Mouse (Mus musculus) frontal cortex, postnatal 14 days (tissue): ENCODE measurements at regions not wholly inside any gene's neighbourhood (a gene's known extent, or its start where the extent isn't known, plus 50 kb on each side); places are given as distances from the start of the nearest gene placed in this dataset.

Experiments
- DNase-seq, 2 experiments: peaks; one replicate each; pipeline ENCODE4 v3.0.0; 2022; ENCODE audit warnings: low spot score in 2 of 2

DNA sequence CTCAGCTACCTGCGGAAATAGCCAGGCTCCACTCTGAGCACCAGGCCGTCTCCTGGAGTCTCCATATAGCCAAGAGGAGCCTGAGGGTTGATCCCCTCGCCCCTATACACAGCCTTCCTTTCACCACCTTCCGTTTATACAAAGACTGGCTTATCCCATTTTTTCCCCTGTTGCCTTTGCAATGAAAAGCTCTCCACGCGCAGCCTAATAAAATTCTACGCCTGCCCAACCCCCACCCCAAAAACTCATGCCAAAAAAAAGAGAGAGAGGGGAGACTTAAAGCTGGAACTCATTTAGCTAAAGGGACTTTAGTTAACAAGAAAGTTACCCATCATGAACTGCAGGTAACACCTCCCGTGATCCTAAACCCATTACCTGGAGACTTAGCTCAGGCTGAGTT lies 762.5 kb downstream of the Kcnj2 start:
- DNase-seq, result no peak

DNA sequence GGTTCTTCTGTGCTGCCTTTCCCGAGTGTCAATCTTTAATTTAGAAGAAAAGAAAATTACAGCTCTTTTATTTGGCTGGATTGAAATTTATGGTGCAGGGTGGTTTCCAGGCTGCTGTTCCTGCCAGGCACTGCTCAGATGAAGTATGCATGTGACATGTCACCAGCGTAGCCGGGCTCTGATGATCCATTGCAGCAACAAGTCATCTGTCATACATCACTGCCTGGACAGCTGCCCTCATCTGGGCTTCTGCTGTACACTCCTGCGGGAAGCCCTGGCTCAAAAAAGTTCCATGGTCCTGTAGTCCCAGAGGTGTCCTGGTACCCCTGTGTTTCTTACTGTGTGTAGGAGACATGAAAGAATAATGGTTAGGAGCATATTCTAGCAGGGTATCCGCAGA lies 773.0 kb downstream of the Kcnj2 start:
- DNase-seq, result no peak

DNA sequence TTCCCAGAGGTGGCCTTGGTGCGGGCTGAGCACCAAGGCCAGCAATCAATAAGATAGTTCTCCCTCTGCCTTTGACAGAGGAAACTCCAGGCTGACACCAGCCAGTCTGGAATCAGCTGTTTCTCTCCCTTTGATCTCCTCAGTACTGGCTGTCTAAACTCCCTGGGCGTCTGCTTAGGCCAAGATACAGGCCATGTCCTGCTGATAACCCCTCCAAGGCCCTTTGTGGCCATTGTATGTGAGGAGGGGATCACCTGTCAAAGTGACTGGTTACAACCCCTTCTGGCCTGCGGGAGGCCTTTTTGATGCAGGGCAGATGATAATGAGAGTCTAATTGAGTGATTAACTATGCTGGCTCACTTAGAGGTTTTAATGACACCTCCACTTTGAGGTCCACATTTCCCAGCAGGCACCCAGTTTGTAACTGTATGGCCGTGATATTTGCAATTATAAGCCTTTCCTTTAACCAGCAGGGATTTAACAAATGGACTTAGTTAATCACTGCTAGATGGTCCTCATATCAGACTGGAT lies 777.8 kb downstream of the Kcnj2 start:
- DNase-seq, result no peak

DNA sequence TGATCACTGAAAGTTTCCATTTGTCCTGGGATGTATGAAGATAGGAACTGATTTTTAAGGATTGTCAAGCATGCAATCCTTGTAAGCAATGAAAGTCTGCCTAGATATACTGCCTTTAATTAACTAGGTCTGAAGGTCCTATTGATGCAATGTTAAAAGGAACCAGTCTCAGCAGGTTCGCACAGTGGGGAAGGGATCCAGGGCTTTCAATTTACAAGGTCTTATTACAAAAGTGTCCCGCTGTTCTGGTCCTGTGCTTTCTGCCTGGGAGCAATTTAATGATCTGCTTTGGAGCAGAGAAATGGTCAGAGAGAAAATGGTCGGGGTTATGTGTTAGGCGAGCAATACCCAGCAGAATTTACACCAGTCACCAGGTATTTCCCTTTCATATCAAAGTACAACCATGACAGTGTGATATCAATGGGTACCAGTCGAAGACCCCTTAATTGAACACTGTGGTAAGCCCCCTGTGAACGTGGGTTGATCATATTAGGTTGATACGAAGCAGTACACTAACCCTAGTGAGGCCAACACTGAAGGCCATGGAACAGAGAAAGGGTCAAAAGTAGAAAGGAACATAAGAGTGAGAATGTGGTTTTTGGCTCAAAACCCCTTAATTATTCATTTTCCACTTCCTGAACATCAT lies 778.5 kb downstream of the Kcnj2 start:
- no peak for DNase-seq

DNA sequence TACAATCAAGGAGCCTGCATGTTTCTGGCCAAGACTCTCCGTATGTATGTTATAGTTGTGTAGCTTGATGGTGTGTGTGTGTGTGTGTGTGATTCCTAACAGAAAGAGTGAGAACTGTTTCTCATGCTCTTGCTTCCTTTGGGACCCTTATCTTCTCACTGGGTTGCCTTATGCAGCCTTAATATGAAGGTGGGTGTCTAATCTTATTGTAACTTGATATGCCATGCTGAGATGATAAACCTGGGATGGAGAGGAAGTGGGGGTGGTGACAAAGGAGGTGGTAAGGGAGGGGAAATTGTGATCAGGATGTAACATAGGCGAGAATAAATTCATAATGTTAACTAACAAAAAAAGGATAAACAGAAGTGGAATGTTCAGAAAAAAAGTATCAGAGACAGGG lies 791.3 kb downstream of the Kcnj2 start:
- no peak for DNase-seq

DNA sequence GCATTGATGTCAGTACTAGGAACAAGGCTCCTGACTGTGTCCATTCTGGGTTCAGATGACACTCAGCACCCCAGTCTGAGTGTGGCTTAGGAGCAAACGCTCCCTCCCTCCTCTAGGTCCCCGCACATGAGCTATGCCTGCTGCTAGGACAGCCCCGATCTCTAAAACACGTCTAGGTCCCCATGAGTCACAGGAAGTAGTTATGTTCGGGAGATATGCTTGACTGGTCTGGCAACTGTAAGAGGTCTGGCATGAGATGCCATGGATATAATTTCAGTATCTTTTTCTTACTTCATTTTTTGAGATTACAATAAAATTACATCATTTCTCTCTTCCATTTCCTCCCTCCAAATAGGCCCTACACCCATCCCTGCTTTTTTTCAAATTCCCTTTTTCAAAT lies 792.1 kb downstream of the Kcnj2 start:
- DNase-seq, result no peak

DNA sequence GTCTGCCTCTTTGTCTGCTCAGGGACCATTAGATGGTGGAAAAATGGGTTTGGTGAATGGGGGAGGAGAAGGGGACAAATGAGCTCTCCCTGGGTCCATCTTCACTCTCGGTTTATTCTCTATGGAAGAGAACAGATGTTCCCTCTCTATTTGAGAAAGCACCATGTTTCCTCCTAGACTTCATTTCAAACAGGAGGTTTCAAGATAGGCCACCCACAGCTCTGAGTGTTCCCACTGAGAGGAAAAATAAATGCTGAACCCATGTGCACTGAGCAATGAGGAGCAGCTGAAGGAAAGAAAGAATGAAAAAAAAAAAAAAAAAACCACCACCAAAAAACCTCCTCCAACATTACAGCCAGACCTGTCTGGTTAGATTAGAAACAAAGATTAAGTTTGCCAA lies 799.2 kb downstream of the Kcnj2 start:
- no peak for DNase-seq

DNA sequence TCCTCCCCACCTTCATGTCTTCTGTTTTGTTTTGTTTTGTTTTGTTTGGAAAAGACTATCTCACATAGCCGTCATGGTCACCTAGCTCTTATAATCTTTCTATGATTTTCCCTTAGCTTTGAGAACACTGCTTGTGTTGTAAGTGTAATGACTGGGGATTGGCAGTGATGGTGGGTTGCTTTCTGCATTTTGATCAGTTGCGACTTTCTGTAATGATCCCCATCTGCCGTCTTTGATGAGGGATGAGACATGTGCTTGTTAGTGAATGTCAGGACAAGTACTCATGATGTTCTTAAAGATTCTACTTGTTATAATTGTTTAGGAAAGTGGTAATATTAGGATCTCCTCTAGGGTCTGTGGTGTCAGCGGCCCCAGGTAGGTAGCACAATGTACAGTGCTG lies 809.4 kb downstream of the Kcnj2 start:
- DNase-seq, result no peak

DNA sequence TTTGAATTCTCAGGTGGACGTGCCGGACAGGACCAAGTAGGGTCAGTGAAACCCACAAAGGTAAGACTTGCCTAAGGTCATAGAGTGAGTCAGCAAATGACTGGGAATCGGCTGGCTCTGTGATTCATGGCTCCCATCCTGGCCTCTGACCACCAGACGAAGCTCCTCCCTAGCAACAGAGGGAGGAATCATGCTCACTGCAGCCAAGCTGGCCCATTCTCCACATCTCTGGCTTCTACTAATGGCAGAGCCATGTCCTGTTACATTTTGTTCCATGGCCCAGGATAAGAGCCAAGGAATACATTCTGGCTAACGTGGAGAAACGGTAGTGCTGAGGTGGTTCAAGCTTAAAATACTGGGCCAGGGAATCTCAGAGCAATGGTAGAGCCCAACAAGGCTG lies 814.2 kb downstream of the Kcnj2 start:
- DNase-seq, result no peak

DNA sequence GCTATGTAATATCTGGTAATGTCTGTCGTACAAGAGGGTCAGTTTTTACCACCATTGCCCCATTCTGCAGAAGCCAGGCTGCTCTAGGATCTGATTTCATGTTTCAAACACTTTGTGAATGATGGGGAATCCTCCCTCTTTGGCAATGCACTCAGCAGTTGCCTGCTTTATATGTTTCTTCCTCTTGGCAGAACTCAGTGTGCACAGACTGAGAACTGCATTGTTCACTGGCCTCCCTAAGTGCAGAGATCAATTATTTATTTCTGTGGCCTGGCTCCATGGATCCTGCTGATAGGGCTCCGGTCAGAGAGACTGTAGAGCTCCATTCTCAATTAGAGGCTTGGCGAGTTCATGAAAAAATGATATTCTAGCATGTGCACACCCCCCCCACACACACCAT lies 824.1 kb downstream of the Kcnj2 start:
- DNase-seq, result no peak

DNA sequence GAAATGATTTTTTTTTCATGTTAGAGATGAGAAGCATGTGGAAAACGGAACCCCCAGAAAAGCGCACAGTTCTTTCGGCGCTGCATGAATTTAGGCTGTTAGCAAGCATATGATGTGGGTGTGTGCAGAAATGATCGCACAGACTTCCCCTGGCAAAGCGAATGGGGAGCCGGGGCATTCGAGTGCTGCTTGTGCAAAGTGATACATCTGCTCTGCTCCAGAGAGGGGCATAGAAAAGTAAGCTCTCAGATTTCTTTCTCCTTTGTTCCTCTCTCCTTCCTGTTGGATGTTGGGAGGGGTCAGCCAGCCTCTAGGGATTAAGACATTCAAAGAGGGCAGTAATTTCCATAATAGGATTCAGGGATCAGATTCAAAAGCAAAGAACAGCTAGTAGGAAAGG lies 827.9 kb downstream of the Kcnj2 start:
- DNase-seq, result peak; percentile 14 to 18

DNA sequence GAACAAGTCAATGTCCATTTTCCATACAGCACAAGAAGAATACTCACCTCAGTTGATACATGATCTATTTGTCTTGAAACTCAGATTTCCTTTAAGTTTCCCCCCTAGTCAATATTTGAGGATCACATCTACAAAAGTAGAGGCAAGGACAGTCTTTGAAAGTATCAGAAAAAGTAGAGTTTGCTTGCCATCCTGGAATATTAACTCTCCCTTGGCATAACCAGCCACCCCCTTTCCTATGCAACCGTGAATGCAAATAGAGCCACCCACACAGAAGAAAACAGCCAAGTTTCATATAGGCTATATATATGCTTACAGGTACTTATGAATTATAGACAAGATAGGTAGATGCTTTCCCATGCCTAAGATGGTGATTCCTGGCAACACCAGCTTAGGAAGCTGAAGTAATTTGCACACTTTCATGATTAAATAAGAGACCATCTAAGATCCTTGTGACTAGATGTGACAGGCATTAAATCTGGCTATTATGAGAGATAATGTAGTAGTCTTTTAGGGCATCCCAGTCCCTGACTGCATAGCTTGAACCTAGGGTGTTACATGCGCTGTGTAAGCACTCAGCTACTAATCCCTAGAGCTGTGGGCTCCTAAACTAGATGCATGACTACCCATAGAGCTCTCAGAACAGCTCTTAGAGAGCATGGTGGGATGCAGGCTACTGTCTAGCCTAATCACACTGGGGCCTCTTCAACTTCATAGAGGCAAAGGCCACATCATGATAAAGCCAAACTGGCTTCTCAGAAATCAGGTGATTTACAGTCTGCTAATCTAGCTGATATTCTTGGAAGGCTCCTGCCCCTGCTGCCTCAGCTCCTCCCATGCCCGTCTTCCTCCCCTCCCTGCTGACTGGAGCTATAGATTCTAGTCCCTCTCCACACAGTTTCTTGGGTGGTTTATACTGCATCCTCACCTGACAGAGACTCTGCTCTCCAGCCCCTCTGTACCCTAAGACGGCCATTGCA lies 829.5 kb downstream of the Kcnj2 start:
- DNase-seq, result no peak

DNA sequence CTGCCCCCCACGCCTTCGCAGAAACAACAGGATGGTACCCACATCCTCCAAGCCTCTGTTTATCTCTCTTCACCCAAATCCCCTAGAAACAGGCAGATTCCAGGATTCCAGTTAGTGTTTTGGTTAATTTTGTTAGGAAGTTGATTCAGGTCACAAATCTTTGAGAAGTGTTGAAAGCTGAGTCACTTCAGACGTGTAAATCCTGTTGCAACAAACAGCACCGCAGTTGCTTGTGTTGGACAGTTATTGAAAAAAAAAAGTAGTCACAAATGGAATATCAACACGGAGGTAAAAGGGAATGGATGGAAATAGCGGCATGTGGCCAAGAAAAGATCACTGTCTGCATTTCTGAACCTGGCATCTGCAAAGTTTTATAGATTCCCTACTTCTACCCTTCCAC lies 831.0 kb downstream of the Kcnj2 start:
- no peak for DNase-seq

DNA sequence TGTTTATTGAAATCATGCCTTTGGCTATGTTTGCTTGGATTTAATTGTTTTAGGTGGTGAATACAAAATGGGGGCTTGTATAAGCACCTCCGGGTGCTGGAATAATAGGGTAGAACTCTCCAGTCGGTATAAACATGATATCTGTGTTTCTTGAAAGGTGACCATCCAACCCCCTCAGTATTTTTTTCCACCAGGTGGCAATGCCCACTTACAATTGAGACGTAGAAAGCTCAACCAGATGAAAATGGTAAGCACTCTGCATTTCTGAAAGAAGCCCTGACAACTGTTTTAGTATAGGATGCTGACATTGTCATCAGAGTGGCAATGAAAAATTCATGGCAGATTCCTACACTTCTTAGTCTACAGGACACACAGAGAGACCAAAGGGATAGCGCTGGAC lies 838.1 kb downstream of the Kcnj2 start:
- no peak for DNase-seq

DNA sequence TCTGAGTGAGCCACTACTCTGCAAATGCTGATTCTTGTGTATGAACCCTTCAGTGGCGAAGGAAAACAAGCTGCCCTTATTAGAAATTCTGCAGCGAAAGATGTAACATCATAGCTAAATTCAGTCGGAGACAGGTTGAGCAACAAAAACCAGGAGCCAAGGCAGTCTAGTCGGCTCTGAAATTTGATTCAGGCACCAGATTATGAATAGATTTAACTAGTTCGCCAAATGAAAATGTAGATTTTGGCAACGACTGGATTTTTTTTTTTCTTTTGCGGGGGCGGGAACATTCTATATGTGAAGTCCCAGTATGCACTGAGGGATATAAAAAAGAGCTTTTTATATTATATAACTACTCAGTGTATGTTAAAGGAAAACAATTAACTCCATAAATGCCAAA lies 847.9 kb downstream of the Kcnj2 start:
- peak in 1 of 2 experiments; percentile 8 for DNase-seq

DNA sequence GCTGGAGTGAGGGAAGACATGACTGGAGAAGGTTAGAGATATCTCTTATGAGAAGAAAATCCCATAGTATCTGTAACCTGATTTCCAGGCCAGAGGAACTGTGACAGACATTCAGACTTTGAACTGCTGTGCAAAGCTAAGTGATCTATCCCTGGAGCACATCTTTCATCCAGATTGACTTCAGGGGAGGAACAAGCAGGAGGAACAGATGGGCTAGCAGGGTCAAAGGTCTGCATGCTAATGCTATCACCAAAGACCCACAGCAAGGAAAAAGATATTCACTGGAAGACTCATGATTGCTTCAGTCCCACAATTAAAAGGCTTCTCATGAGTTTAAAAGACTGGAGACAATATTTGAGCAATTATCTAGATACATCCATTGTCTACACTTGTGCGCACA lies 855.7 kb upstream of the Sox9 start:
- DNase-seq, result no peak

DNA sequence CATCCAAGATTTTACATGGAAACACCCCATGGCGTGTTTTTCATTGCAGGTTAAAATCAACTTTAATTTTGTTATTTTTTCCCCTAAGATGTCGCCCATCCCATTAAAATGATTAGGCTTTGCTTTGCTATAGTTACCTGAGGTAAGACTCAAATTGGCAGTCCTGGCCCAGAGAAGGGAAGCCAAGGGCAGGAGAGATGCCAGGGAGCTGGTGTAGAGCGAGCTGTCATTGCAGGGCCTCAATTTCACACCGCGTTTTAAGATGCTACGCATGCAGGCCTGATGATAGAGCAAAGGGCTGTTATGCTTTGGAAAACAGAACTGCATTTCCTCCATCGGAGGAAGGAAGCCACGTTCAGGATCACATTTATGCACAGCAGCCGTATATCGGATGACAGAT lies 852.7 kb upstream of the Sox9 start:
- DNase-seq, result no peak

DNA sequence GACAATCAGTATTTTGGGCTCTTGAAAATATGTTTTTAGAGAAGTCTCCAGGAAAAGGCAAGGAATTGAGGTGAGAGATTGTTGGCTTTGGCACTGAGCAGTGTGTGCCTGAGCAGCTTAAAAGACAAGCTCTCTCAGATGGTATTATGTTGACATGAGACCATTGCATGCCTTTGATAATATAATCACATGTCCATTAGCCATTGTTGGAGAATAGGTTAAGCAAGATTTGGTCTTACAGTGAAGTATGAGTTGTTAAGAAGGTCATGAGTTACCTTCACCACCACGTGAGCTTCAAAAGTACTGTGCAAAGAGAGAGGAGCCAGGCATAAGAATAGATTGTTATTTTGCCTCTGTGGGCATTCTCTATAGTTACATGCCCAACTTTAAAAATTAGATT lies 850.0 kb upstream of the Sox9 start:
- no peak for DNase-seq

DNA sequence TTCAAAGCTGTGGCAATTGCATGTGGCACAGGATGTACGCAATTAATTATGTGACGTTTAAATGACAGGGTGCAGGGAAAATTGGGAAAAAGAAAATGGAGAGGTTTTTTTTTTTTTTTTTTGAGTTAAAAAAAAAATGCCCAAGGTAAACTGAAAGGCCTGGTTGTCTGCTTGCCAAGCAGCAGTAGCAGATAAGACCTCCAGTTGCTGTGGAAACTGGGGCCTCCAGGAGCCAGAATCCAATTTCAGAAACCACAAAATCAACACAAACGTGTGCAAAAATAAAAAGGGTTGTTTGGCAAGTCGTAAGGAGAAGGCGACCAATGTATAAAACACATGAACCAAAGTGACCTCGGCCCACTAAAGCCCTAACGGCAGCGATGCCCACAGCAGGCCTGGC lies 837.7 kb upstream of the Sox9 start:
- no peak for DNase-seq

DNA sequence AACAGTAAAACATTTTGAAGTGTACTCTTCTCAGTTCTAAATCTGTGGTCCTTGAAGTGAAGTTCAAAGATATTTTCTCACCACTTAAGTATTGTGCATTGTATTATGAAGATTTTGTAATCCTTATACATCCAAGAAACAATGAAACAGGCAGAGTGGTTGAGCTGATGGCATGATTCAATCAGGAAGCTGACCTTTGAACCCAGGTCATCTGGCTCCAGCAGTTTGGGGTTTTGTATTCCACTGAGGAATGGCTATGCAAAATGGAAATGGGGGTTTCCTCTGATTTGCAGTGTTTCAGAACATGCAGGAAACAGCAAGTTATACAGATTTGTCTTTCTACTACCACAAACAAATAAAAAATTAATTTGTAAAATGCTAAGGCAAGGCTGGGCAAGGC lies 836.2 kb upstream of the Sox9 start:
- DNase-seq, result no peak

DNA sequence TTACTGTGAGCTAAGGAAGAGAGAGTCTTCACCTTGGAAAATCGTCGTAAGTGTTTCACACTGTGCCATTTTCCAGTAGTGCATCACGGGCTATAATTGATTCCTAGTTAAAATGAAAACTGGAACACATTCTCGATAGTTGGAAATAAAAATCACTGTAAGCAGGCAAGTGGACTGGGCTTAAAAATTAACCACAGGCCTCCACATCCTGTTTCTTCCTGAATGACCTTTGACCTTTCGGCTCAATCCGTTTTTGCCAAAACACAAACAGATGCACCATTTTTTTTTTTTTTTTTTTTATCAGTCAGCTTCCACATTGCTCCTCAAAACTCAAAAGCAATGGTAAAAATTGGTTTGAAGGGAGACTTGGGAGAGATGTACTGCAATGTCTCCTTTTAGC lies 834.4 kb upstream of the Sox9 start:
- no peak for DNase-seq

DNA sequence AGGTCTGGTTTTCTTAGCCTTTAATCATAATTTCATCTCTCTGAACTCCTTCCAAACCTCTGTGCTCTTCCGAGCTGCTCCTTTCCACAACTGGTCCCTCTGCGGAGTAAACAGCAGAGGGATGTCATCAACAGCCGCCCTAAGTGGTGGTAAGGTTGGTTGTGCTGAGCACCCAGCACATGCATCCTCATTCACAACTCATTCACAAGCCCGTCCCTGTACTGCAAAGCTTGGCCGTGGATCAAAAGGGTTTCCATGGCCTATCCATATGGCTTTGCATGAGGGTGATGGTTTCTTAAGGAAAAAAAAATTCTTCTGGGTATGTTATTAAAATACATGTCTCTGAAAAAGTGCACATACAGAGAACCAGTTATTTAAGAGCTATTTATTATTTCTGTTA lies 828.6 kb upstream of the Sox9 start:
- no peak for DNase-seq

DNA sequence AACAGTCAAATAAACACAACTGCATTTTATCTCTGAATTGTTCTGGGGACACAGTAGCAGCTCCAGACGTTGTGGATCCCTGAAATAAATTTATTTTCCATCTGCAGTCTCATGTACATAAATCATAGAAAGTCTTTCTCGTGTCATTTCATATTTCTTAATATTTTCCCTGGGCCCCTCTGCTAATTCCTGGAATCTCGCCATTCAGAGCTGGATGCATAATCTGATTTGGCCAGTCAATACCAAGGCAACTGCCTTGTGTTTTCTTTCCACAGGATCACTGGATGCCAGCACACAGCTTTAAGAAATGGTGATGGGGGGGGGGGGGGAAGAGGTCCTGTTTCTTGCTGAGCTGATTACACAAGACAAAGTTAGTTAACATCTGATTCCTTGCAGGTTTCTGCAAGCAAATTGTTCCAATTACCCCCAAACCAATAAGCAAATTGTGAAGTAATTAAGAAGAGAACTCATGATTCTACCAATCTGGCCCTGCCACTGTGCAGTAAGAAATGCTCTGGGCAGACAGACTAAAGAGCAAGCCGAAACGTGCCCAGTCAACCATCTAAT lies 824.2 kb upstream of the Sox9 start:
- no peak for DNase-seq
